Mouse (Mus musculus) gastrocnemius, adult 18-20 months (tissue): ENCODE data around the gene Med7. TPM values are rescaled to one million over a fixed set of nuclear protein-coding genes. Genes with fewer than 3 reads are reported as not detected.
"Not testable (repeated sequence)": the region's sequence is repeated elsewhere in the genome, so short reads cannot be mapped to it uniquely, and the experiment has no call there.

Source experiments
- DNase-seq: peaks from one replicate; pipeline ENCODE4 v3.0.0; 2021; ENCODE audit warnings: low spot score
- total RNA-seq, 2 experiments: library from RNA; stranded (reverse); gene quantifications; 2 replicates each; pipeline ENCODE4 v1.2.3; 2021

Med7 gene
- total RNA-seq, 2 experiments from 2014 or later, result 15.8 to 16.6 TPM

- DNase-seq, result not testable (repeated sequence)
These were observed 8.6 kb upstream of the Med7 start for GRCm38 (mm10) chr11:46428131-46428530.

- no peak for DNase-seq
These were observed 6.6 kb upstream of the Med7 start for GRCm38 (mm10) chr11:46430123-46430522.

- DNase-seq, result peak; percentile 66
These were observed 5.6 kb upstream of the Med7 start for GRCm38 (mm10) chr11:46431129-46431528.

- DNase-seq, result no peak
These were observed 1.4 kb upstream of the Med7 start for GRCm38 (mm10) chr11:46435363-46435762.

GRCm38 (mm10) chr11:46437459-46438000 is 805 bp downstream of the Med7 start:
- DNase-seq, result no peak

- DNase-seq, result no peak
These were observed 2.3 kb downstream of the Med7 start for GRCm38 (mm10) chr11:46439005-46439543.

- DNase-seq, result no peak
These were observed 5.0 kb downstream of the Med7 start for GRCm38 (mm10) chr11:46441774-46442173.

- no peak for DNase-seq
These were observed 6.4 kb downstream of the Med7 start for GRCm38 (mm10) chr11:46443152-46443551.

GRCm38 (mm10) chr11:46443979-46444378 is 7.3 kb downstream of the Med7 start:
- no peak for DNase-seq

- DNase-seq, result no peak
These were observed 9.4 kb downstream of the Med7 start for GRCm38 (mm10) chr11:46446150-46446549.

- no peak for DNase-seq
These were observed 11.1 kb downstream of the Med7 start for GRCm38 (mm10) chr11:46447644-46448484.

GRCm38 (mm10) chr11:46449461-46450080 is 12.8 kb downstream of the Med7 start:
- no peak for DNase-seq

GRCm38 (mm10) chr11:46454453-46455045 is 17.8 kb downstream of the Med7 start, which contains the start of gene Havcr2:
Havcr2 (plus strand) TSS chr11:46454935.
- no peak for DNase-seq

GRCm38 (mm10) chr11:46459960-46460359 is 23.2 kb downstream of the Med7 start:
- no peak for DNase-seq

GRCm38 (mm10) chr11:46461362-46461761 is 24.6 kb downstream of the Med7 start:
- no peak for DNase-seq

- DNase-seq, result no peak
These were observed 25.2 kb downstream of the Med7 start for GRCm38 (mm10) chr11:46461931-46462330.

GRCm38 (mm10) chr11:46466878-46467277 is 30.2 kb downstream of the Med7 start:
- no peak for DNase-seq

- DNase-seq, result no peak
These were observed 37.5 kb downstream of the Med7 start for GRCm38 (mm10) chr11:46474220-46474619.

GRCm38 (mm10) chr11:46479311-46479710 is 42.6 kb downstream of the Med7 start:
- DNase-seq, result no peak

GRCm38 (mm10) chr11:46480517-46480916 is 43.8 kb downstream of the Med7 start:
- no peak for DNase-seq

- DNase-seq, result no peak
These were observed 51.5 kb downstream of the Med7 start for GRCm38 (mm10) chr11:46488231-46488630.

- DNase-seq, result no peak
These were observed 51.9 kb downstream of the Med7 start for GRCm38 (mm10) chr11:46488650-46489049.
